Mouse (Mus musculus) erythroid progenitor cell, adult 5-6 weeks (primary cell): Measurements from ENCODE around the gene Rgl2. TPM values are rescaled to one million over a fixed set of nuclear protein-coding genes. Genes with fewer than 3 reads are reported as not detected.

Source experiments
- total RNA-seq, 2 experiments: library from RNA; stranded (forward) in 1 of 2; stranded (reverse) in 1 of 2; fragments of 150-400 nt in 1 of 2; fragments of 186-747, 209-891 nt in 1 of 2; gene quantifications; 2 replicates each; pipeline versions ENCODE4 v1.2.3 to v1.2.4; 2015 to 2017; ENCODE audit warnings: low replicate concordance in 2 of 2

Gene Rgl2
- total RNA-seq, 2 experiments from 2014 or later = 13.4 to 29.0 TPM

Other genes starting within 250 kb of the Rgl2 start
- gene Hnrnpm, start 242.7 kb upstream of the Rgl2 start, total RNA-seq (2015; ENCODE audit: low replicate concordance) = 585 and 697 TPM in 2 replicates
- gene Hnrnpm, start 242.7 kb upstream of the Rgl2 start, total RNA-seq (2017; ENCODE audit: low replicate concordance) = 520 and 703 TPM in 2 replicates
- gene March2, start 210.9 kb upstream of the Rgl2 start, total RNA-seq (2015; ENCODE audit: low replicate concordance) = 409 and 494 TPM in 2 replicates
- 312 and 414 TPM in 2 replicates for gene March2, start 210.9 kb upstream of the Rgl2 start, total RNA-seq (2017; ENCODE audit: low replicate concordance)
- gene Rab11b, start 169.0 kb upstream of the Rgl2 start, total RNA-seq (2015; ENCODE audit: low replicate concordance) = 59.1 and 87.6 TPM in 2 replicates
- gene Rab11b, start 169.0 kb upstream of the Rgl2 start, total RNA-seq (2017; ENCODE audit: low replicate concordance) = 42.6 and 46.8 TPM in 2 replicates
- 0.36 and 0.84 TPM in 2 replicates for gene Angptl4, start 147.7 kb upstream of the Rgl2 start, total RNA-seq (2015; ENCODE audit: low replicate concordance)
- 0.77 TPM in 1 of 2 replicates, not detected in the other for gene Angptl4, start 147.7 kb upstream of the Rgl2 start, total RNA-seq (2017; ENCODE audit: low replicate concordance)
- 5.0 TPM in 1 of 2 replicates, not detected in the other for gene Kank3, start 119.0 kb upstream of the Rgl2 start, total RNA-seq (2015; ENCODE audit: low replicate concordance)
- 2.7 TPM in 1 of 2 replicates, not detected in the other for gene Kank3, start 119.0 kb upstream of the Rgl2 start, total RNA-seq (2017; ENCODE audit: low replicate concordance)
- 383 and 392 TPM in 2 replicates for gene Rps28, start 105.0 kb upstream of the Rgl2 start, total RNA-seq (2015; ENCODE audit: low replicate concordance)
- gene Rps28, start 105.0 kb upstream of the Rgl2 start, total RNA-seq (2017; ENCODE audit: low replicate concordance) = 429 and 508 TPM in 2 replicates
- gene Ndufa7, start 105.0 kb upstream of the Rgl2 start, total RNA-seq (2015; ENCODE audit: low replicate concordance) = 95.5 and 109 TPM in 2 replicates
- gene Ndufa7, start 105.0 kb upstream of the Rgl2 start, total RNA-seq (2017; ENCODE audit: low replicate concordance) = 42.4 and 46.1 TPM in 2 replicates
- 2.9 TPM in 1 of 2 replicates, not detected in the other for gene Cd320, start 86.5 kb upstream of the Rgl2 start, total RNA-seq (2015; ENCODE audit: low replicate concordance)
- gene Cd320, start 86.5 kb upstream of the Rgl2 start, total RNA-seq (2017; ENCODE audit: low replicate concordance) = 0.39 TPM in 1 of 2 replicates, not detected in the other
- not detected in 2 replicates for gene Gm7029, start 55.7 kb upstream of the Rgl2 start, total RNA-seq (2015; ENCODE audit: low replicate concordance)
- gene Gm7029, start 55.7 kb upstream of the Rgl2 start, total RNA-seq (2017; ENCODE audit: low replicate concordance) = not detected in 2 replicates
- 89.3 and 150 TPM in 2 replicates for gene Kifc1, start 38.9 kb upstream of the Rgl2 start, total RNA-seq (2015; ENCODE audit: low replicate concordance)
- gene Kifc1, start 38.9 kb upstream of the Rgl2 start, total RNA-seq (2017; ENCODE audit: low replicate concordance) = 479 and 506 TPM in 2 replicates
- not detected in 2 replicates for gene Platr17, start 24.4 kb upstream of the Rgl2 start, total RNA-seq (2015; ENCODE audit: low replicate concordance)
- gene Platr17, start 24.4 kb upstream of the Rgl2 start, total RNA-seq (2017; ENCODE audit: low replicate concordance) = not detected in 2 replicates
- gene Daxx, start 20.1 kb upstream of the Rgl2 start, total RNA-seq (2015; ENCODE audit: low replicate concordance) = 18.0 and 23.9 TPM in 2 replicates
- 23.4 and 29.3 TPM in 2 replicates for gene Daxx, start 20.1 kb upstream of the Rgl2 start, total RNA-seq (2017; ENCODE audit: low replicate concordance)
- gene Tapbp, start 13.6 kb upstream of the Rgl2 start, total RNA-seq (2015; ENCODE audit: low replicate concordance) = 86.1 and 88.4 TPM in 2 replicates
- 88.8 and 97.2 TPM in 2 replicates for gene Tapbp, start 13.6 kb upstream of the Rgl2 start, total RNA-seq (2017; ENCODE audit: low replicate concordance)
- 11.7 and 23.8 TPM in 2 replicates for gene Zbtb22, start 13.6 kb upstream of the Rgl2 start, total RNA-seq (2015; ENCODE audit: low replicate concordance)
- 20.3 and 28.8 TPM in 2 replicates for gene Zbtb22, start 13.6 kb upstream of the Rgl2 start, total RNA-seq (2017; ENCODE audit: low replicate concordance)
- 52.0 and 68.1 TPM in 2 replicates for gene Pfdn6, start 10.8 kb downstream of the Rgl2 start, total RNA-seq (2015; ENCODE audit: low replicate concordance)
- gene Pfdn6, start 10.8 kb downstream of the Rgl2 start, total RNA-seq (2017; ENCODE audit: low replicate concordance) = 40.0 and 109 TPM in 2 replicates
- gene Wdr46, start 11.1 kb downstream of the Rgl2 start, total RNA-seq (2015; ENCODE audit: low replicate concordance) = 3.6 and 11.3 TPM in 2 replicates
- gene Wdr46, start 11.1 kb downstream of the Rgl2 start, total RNA-seq (2017; ENCODE audit: low replicate concordance) = 4.6 and 8.2 TPM in 2 replicates
- not detected in 2 replicates for gene B3galt4, start 21.9 kb downstream of the Rgl2 start, total RNA-seq (2015; ENCODE audit: low replicate concordance)
- gene B3galt4, start 21.9 kb downstream of the Rgl2 start, total RNA-seq (2017; ENCODE audit: low replicate concordance) = 0.26 and 2.8 TPM in 2 replicates
- gene Vps52, start 26.3 kb downstream of the Rgl2 start, total RNA-seq (2015; ENCODE audit: low replicate concordance) = 8.0 and 18.4 TPM in 2 replicates
- gene Vps52, start 26.3 kb downstream of the Rgl2 start, total RNA-seq (2017; ENCODE audit: low replicate concordance) = 11.5 and 17.8 TPM in 2 replicates
- gene Rps18, start 26.5 kb downstream of the Rgl2 start, total RNA-seq (2015; ENCODE audit: low replicate concordance) = 779 and 808 TPM in 2 replicates
- gene Rps18, start 26.5 kb downstream of the Rgl2 start, total RNA-seq (2017; ENCODE audit: low replicate concordance) = 194 and 380 TPM in 2 replicates
- gene H2-K1, start 70.8 kb downstream of the Rgl2 start, total RNA-seq (2015; ENCODE audit: low replicate concordance) = 315 and 400 TPM in 2 replicates
- gene H2-K1, start 70.8 kb downstream of the Rgl2 start, total RNA-seq (2017; ENCODE audit: low replicate concordance) = 167 and 182 TPM in 2 replicates
- gene Ring1, start 95.1 kb downstream of the Rgl2 start, total RNA-seq (2015; ENCODE audit: low replicate concordance) = 1.3 and 2.5 TPM in 2 replicates
- gene Ring1, start 95.1 kb downstream of the Rgl2 start, total RNA-seq (2017; ENCODE audit: low replicate concordance) = 1.9 and 2.0 TPM in 2 replicates
- gene H2-Ke6, start 98.5 kb downstream of the Rgl2 start, total RNA-seq (2015; ENCODE audit: low replicate concordance) = 40.4 and 50.3 TPM in 2 replicates
- 10.8 and 14.9 TPM in 2 replicates for gene H2-Ke6, start 98.5 kb downstream of the Rgl2 start, total RNA-seq (2017; ENCODE audit: low replicate concordance)
- 2.5 and 8.6 TPM in 2 replicates for gene Slc39a7, start 102.1 kb downstream of the Rgl2 start, total RNA-seq (2015; ENCODE audit: low replicate concordance)
- gene Slc39a7, start 102.1 kb downstream of the Rgl2 start, total RNA-seq (2017; ENCODE audit: low replicate concordance) = 18.9 and 20.7 TPM in 2 replicates
- gene Rxrb, start 102.3 kb downstream of the Rgl2 start, total RNA-seq (2015; ENCODE audit: low replicate concordance) = 5.4 and 8.4 TPM in 2 replicates
- gene Rxrb, start 102.3 kb downstream of the Rgl2 start, total RNA-seq (2017; ENCODE audit: low replicate concordance) = 11.5 and 14.5 TPM in 2 replicates
- 0.36 and 0.42 TPM in 2 replicates for gene Col11a2, start 109.9 kb downstream of the Rgl2 start, total RNA-seq (2015; ENCODE audit: low replicate concordance)
- 2.1 and 2.9 TPM in 2 replicates for gene Col11a2, start 109.9 kb downstream of the Rgl2 start, total RNA-seq (2017; ENCODE audit: low replicate concordance)
- gene H2-Oa, start 162.8 kb downstream of the Rgl2 start, total RNA-seq (2015; ENCODE audit: low replicate concordance) = not detected in 2 replicates
- gene H2-Oa, start 162.8 kb downstream of the Rgl2 start, total RNA-seq (2017; ENCODE audit: low replicate concordance) = 0.39 and 1.5 TPM in 2 replicates
- gene H2-DMa, start 190.0 kb downstream of the Rgl2 start, total RNA-seq (2015; ENCODE audit: low replicate concordance) = 14.4 and 17.2 TPM in 2 replicates
- gene H2-DMa, start 190.0 kb downstream of the Rgl2 start, total RNA-seq (2017; ENCODE audit: low replicate concordance) = 12.3 and 20.4 TPM in 2 replicates
- 199 and 208 TPM in 2 replicates for gene Brd2, start 193.1 kb downstream of the Rgl2 start, total RNA-seq (2015; ENCODE audit: low replicate concordance)
- 191 and 208 TPM in 2 replicates for gene Brd2, start 193.1 kb downstream of the Rgl2 start, total RNA-seq (2017; ENCODE audit: low replicate concordance)
- gene H2-DMb2, start 213.8 kb downstream of the Rgl2 start, total RNA-seq (2015; ENCODE audit: low replicate concordance) = 3.2 and 4.6 TPM in 2 replicates
- gene H2-DMb2, start 213.8 kb downstream of the Rgl2 start, total RNA-seq (2017; ENCODE audit: low replicate concordance) = 2.0 and 2.8 TPM in 2 replicates
- 18.0 and 34.8 TPM in 2 replicates for gene H2-DMb1, start 223.5 kb downstream of the Rgl2 start, total RNA-seq (2015; ENCODE audit: low replicate concordance)
- 3.9 and 23.1 TPM in 2 replicates for gene H2-DMb1, start 223.5 kb downstream of the Rgl2 start, total RNA-seq (2017; ENCODE audit: low replicate concordance)